Mouse (Mus musculus) hindbrain, postnatal 0 days (tissue): ENCODE measurements around the gene Stac3. TPM values are rescaled to one million over a fixed set of nuclear protein-coding genes. Genes with fewer than 3 reads are reported as not detected.

Source experiments
- ATAC-seq: fragments of 200-750 bp; cut with Nextera tagmentation; 2 replicates; pipeline ENCODE4 v1.8.0; 2017; ENCODE audit warnings: mild to moderate bottlenecking, moderate TSS enrichment, moderate library complexity
- DNase-seq: peaks from one replicate; pipeline ENCODE4 v3.0.0-alpha.2; 2015; ENCODE audit warnings: low spot score
- H3K27ac ChIP-seq: fragments of 300-500 bp; sonication (generic); 2 replicates; pipeline ENCODE4 v1.5.1; 2014; ENCODE audit warnings: mild to moderate bottlenecking
- H3K27me3 ChIP-seq: fragments of 300-500 bp; sonication (generic); 2 replicates; pipeline ENCODE4 v1.6.1; 2014; ENCODE audit warnings: low read length, mixed read lengths; ENCODE audit not compliant: insufficient read depth
- H3K36me3 ChIP-seq: fragments of 300-500 bp; sonication (generic); 2 replicates; pipeline ENCODE4 v1.6.1; 2014; ENCODE audit warnings: low read length, mixed read lengths; ENCODE audit not compliant: insufficient read depth
- H3K4me1 ChIP-seq: fragments of 300-500 bp; sonication (generic); 2 replicates; pipeline ENCODE4 v1.6.1; 2014; ENCODE audit warnings: antibody characterized with exemption, low read length, mixed read lengths; ENCODE audit not compliant: insufficient read depth
- H3K4me2 ChIP-seq: fragments of 300-500 bp; sonication (generic); 2 replicates; pipeline ENCODE4 v1.6.1; 2014; ENCODE audit warnings: low read depth, mild to moderate bottlenecking, low read length, moderate library complexity, mixed read lengths
- H3K4me3 ChIP-seq: fragments of 300-500 bp; sonication (generic); 2 replicates; pipeline ENCODE4 v1.5.1; 2014; ENCODE audit warnings: low read length
- H3K9ac ChIP-seq: fragments of 300-500 bp; sonication (generic); replicated peaks from 2 replicates; pipeline ENCODE4 v1.6.1; 2014; ENCODE audit warnings: mild to moderate bottlenecking, low read length, moderate library complexity, mixed read lengths
- H3K9me3 ChIP-seq: fragments of 300-500 bp; sonication (generic); 2 replicates; pipeline ENCODE4 v1.6.1; 2016; ENCODE audit warnings: low read length, mixed read lengths
- CTCF ChIP-seq: IDR thresholded peaks from 2 replicates; pipeline ENCODE4 v1.5.1; 2016; ENCODE audit warnings: antibody characterized with exemption, control low read depth, low read depth
- WGBS: fragments of 180-500 bp; shearing (Covaris S2); extraction: QIAGEN DNeasy Blood & Tissue Kit; methylation state at CpG from one replicate; pipeline ENCODE4 v1.1.7; 2014; 5-methylcytosine and 5-hydroxymethylcytosine counted together
- polyA plus RNA-seq: library from polyadenylated mRNA; unstranded; fragments of >200 nt; fragmentation: Nextera tagmentation; extraction: Ambion mirVana; gene quantifications from 2 replicates; pipeline ENCODE4 v1.2.1, GENCODE M21; 2015
- total RNA-seq: library from RNA; depleted of rRNA; stranded (reverse); fragments of >200 nt; gene quantifications from 2 replicates; pipeline ENCODE4 v1.2.3, GENCODE M21; 2014

The Stac3 gene
- total and polyA plus RNA-seq, 2 experiments from 2014 or later = 1.4 to 3.7 TPM

DNA sequence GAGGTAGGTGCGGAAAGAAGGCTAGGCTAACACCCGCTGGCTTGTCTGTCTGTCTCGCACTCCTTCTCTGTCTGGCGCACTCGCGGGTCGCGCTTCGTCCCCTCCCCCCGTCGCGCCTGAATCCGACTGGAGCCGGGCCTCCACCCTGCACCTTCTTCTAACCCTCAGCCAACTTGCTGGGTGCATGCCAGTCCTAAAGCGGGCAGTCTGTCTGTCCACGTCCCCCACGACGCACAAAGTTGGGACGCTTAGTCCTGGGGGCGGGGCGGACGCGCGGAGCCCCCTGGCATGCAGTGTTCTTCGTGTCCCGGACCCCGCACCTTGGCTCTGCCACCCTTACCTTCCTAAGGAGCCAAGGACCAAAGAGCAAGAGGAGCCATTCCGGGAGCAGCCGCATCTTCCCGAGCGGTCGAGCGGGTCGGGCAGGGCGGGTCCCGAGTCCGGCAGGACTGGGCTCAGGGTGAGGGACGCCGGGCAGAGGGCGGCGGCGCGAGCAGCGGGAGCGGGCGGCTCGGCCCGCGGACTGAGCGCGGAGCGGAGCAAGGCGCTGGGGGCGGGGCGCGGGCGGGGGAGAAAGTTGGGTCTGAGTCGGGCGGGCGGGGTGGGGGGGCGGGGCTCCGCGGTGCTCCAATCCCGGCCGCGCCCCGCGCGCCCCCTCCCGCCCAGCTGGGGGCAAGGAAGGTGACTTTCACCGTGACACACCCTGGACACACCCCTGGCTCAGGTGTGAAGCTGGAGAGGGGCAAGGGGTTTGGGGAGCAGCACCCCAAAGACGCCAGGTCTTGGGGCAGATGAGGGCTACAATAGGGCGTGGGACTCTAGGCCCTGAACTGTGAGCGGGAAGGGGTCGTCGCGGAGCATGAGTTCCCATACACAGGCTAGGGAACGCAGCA lies 32.8 kb downstream of the Stac3 start, which contains the start of gene Nxph4:
Nxph4 (minus strand) TSS at position 524 of the 893 bp plus-strand sequence.
- TF ChIP-seq CTCF = no peak
- peak within 1 kb of the TSS; percentile 52 for H3K4me3 ChIP-seq
- H3K9ac ChIP-seq = peak within 1 kb of the TSS; percentile 64
- ATAC-seq (no peak), DNase-seq (peak; percentile 51)
- peak within 1 kb of the TSS; percentile 85 for H3K4me2 ChIP-seq
- peaks cover 8% of the 10 kb centered on the region; the same call in 1 of the 2 replicates for H3K36me3 ChIP-seq
- peaks cover 7% of the 10 kb centered on the region; the same call in 1 of the 2 replicates for H3K27me3 ChIP-seq
- WGBS = under 1% methylated on average over 69 of the region's 78 CpGs
- H3K4me1 ChIP-seq = peaks cover 33% of the 10 kb centered on the region
- H3K27ac ChIP-seq = peak within 1 kb of the TSS; percentile 54
- no peaks in the 10 kb centered on the region for H3K9me3 ChIP-seq

DNA sequence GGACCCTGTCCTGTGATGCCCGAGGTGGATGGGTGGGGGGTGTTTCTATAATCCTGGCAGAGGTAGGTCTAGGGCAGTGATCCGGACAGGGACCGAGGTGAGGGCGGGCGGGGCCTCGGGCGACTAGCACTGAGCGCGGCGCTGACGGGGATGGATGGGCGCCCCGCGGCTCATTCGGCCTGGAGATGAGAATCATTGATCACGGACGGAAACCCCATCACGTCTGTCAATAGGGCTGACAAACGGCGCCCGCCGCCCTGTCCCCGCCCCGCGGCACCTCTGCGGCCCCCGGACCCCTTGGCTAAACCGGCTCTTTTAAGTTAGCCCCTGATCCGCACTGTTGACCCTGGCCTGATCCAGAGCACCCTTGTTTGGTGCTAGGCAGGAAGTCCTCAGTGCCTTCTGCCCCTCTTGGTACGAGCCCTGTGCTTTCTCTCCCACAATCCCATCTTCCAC lies 33.5 kb downstream of the Stac3 start:
- H3K9me3 ChIP-seq = no peaks in the 10 kb centered on the region
- ATAC-seq = no peak; the same call in 1 of the 2 replicates
- no peak for DNase-seq
- H3K4me1 ChIP-seq = peaks cover 33% of the 10 kb centered on the region
- H3K36me3 ChIP-seq = peaks cover 12% of the 10 kb centered on the region
- peak overlapping the region; percentile 64 for H3K9ac ChIP-seq
- H3K27ac ChIP-seq = peak overlapping the region; percentile 54; the same call in 1 of the 2 replicates
- H3K4me3 ChIP-seq = peak overlapping the region; percentile 52
- no peak for TF ChIP-seq CTCF
- H3K4me2 ChIP-seq = peak overlapping the region; percentile 85
- 3% methylated on average over 27 of the region's 30 CpGs for WGBS
- H3K27me3 ChIP-seq = peaks cover under 1% of the 10 kb centered on the region; the same call in 1 of the 2 replicates

- Histone ChIP-seq H3K9ac (no peak overlapping the region), H3K27ac (no peak overlapping the region; the same call in 1 of the 2 replicates), H3K4me1 (peaks cover 30% of the 10 kb centered on the region), H3K4me3 (no peak overlapping the region), H3K27me3 (no peaks in the 10 kb centered on the region), H3K36me3 (peaks cover 25% of the 10 kb centered on the region), H3K4me2 (no peak overlapping the region), H3K9me3 (no peaks in the 10 kb centered on the region)
- DNase-seq (peak; percentile 86), ATAC-seq (peak; percentile 46; the same call in 1 of the 2 replicates)
- TF ChIP-seq CTCF = peak; percentile 74
- 9% methylated on average over 8 of the region's 8 CpGs for WGBS
Measured at GRCm38 (mm10) chr10:127536586-127537314, 35.3 kb downstream of the Stac3 start.

DNA sequence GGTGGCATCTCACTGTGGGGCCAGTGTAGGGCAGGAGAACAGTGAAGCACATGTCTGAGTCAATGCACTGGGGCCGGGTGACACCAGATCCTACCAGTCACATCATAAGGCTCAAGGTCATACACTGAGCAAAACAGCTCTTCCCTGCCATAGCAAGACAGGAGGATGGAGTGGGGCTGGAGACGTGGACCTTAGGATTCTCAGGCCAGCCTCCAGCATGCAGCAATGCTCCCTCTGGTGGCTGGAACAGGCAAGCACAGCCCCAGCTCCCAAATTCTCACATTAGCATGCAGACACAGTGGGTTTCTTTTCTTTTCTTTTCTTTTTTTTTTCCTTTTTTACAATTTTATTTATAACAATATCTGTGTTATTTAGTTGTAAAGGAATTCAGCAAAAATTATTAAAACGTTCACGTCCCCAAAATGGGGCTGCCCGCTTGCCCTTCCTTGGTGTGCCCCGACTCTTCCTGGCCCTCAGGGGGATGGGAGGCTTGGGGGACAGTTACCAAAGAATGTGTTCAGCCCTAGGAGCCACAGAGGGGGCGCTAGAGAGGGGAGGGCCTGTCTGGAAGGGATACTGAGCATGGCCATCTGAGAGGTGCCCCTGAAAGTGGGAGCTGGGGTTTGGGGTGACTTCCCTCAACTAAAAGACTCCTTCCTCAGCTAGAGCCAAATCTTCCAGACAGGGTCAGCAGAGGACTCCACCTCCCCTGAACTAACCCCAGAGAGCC lies 36.5 kb downstream of the Stac3 start:
- TF ChIP-seq CTCF = peak; percentile 97
- peaks cover 33% of the 10 kb centered on the region for H3K36me3 ChIP-seq
- H3K27me3 ChIP-seq = no peaks in the 10 kb centered on the region
- no peak overlapping the region for H3K9ac ChIP-seq
- peak overlapping the region; percentile 72 for H3K27ac ChIP-seq
- no peaks in the 10 kb centered on the region for H3K9me3 ChIP-seq
- H3K4me3 ChIP-seq = no peak overlapping the region
- H3K4me1 ChIP-seq = peaks cover 24% of the 10 kb centered on the region
- peak; percentile 41 for ATAC-seq
- no peak overlapping the region for H3K4me2 ChIP-seq
- peak; percentile 91 for DNase-seq
- 23% methylated on average over 7 of the region's 7 CpGs for WGBS

DNA sequence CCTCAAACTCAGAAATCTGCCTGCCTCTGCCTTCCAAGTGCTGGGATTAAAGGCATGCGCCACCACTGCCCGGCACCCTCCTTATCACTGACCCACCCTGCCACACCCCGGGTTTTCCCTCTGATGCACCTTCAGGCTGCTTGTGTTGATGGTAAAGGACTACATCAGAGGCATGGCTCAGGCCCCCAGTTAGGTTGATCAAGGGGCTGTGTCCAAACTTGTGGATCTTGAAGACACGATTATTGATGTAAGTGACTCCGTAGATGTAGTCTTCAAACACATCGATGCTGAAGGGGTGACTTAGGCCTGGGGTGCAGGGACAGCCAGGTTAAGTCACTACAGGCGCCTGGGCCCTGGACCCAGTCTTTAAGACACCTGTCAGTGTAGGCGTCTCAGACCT lies 40.0 kb downstream of the Stac3 start:
- Histone ChIP-seq H3K27me3 (no peaks in the 10 kb centered on the region), H3K4me2 (no peak overlapping the region), H3K4me3 (no peak overlapping the region), H3K27ac (no peak overlapping the region), H3K9me3 (no peaks in the 10 kb centered on the region), H3K4me1 (peaks cover 2% of the 10 kb centered on the region; the same call in 1 of the 2 replicates), H3K36me3 (peaks cover 68% of the 10 kb centered on the region), H3K9ac (no peak overlapping the region)
- ATAC-seq (no peak), DNase-seq (no peak)
- WGBS = 95% methylated on average over 8 of the region's 8 CpGs
- no peak for TF ChIP-seq CTCF

- Histone ChIP-seq H3K4me3 (no peak overlapping the region), H3K4me1 (no peaks in the 10 kb centered on the region), H3K9me3 (no peaks in the 10 kb centered on the region), H3K9ac (no peak overlapping the region), H3K27me3 (no peaks in the 10 kb centered on the region), H3K27ac (peak overlapping the region; percentile 52; the same call in 1 of the 2 replicates), H3K4me2 (no peak overlapping the region), H3K36me3 (peaks cover 73% of the 10 kb centered on the region)
- DNase-seq (peak; percentile 58), ATAC-seq (0 out of 2 replicates have a peak, but pooled peaks have one; percentile 33)
- TF ChIP-seq CTCF = no peak
- WGBS = 27% methylated on average over 13 of the region's 13 CpGs
Measured at GRCm38 (mm10) chr10:127542084-127542483, 40.6 kb downstream of the Stac3 start.
